Mouse (Mus musculus) cerebellum, adult (tissue): ENCODE data around the gene Usp21.
"Not testable (repeated sequence)": the region's sequence is repeated elsewhere in the genome, so short reads cannot be mapped to it uniquely, and the experiment has no call there.

Experiments
- ATAC-seq: cut with Nextera tagmentation; 2 replicates; pipeline ENCODE4 v1.9.2; 2017; ENCODE audit warnings: mild to moderate bottlenecking, moderate library complexity, mixed read lengths; ENCODE audit not compliant: insufficient number of reproducible peaks, low FRiP score, low TSS enrichment

Usp21 gene

GRCm38 (mm10) chr1:171247916-171248315 lies 39.9 kb downstream of the Usp21 start:
- ATAC-seq: no peak

GRCm38 (mm10) chr1:171247453-171247841 lies 40.3 kb downstream of the Usp21 start:
- ATAC-seq: 0 out of 2 replicates have a peak, but pooled peaks have one; percentile 1

GRCm38 (mm10) chr1:171246709-171247452 lies 40.9 kb downstream of the Usp21 start:
- peak; percentile 96 for ATAC-seq

- ATAC-seq: no peak
These were observed 42.4 kb downstream of the Usp21 start for GRCm38 (mm10) chr1:171245353-171245752.

- not testable (repeated sequence) for ATAC-seq
These were observed 45.8 kb downstream of the Usp21 start for GRCm38 (mm10) chr1:171241952-171242351.

- no peak for ATAC-seq
These were observed 46.9 kb downstream of the Usp21 start for GRCm38 (mm10) chr1:171240911-171241310.

- ATAC-seq: no peak
These were observed 47.6 kb downstream of the Usp21 start for GRCm38 (mm10) chr1:171239992-171240744.

- no peak for ATAC-seq
These were observed 49.3 kb downstream of the Usp21 start for GRCm38 (mm10) chr1:171238463-171238862.

- no peak for ATAC-seq
These were observed 50.4 kb downstream of the Usp21 start for GRCm38 (mm10) chr1:171237438-171237837.

GRCm38 (mm10) chr1:171235791-171236190 lies 52.0 kb downstream of the Usp21 start:
- no peak for ATAC-seq

GRCm38 (mm10) chr1:171234538-171234937 lies 53.3 kb downstream of the Usp21 start:
- no peak for ATAC-seq

- no peak for ATAC-seq
These were observed 53.7 kb downstream of the Usp21 start, which contains the start of gene Fcer1g for GRCm38 (mm10) chr1:171234126-171234525. Gene Fcer1g, minus strand, starts transcription at chr1:171234365.

- no peak for ATAC-seq
These were observed 54.7 kb downstream of the Usp21 start for GRCm38 (mm10) chr1:171232800-171233730.

- ATAC-seq: no peak
These were observed 55.4 kb downstream of the Usp21 start for GRCm38 (mm10) chr1:171232348-171232747.
